Mouse (Mus musculus) induced T-regulatory cell, adult 2 months (primary cell): ENCODE measurements around the gene Oxa1l.

Experiments
- DNase-seq: peaks from one replicate; pipeline ENCODE4 v3.0.0-alpha.2; 2012; ENCODE audit warnings: low read depth

Gene Oxa1l

DNA sequence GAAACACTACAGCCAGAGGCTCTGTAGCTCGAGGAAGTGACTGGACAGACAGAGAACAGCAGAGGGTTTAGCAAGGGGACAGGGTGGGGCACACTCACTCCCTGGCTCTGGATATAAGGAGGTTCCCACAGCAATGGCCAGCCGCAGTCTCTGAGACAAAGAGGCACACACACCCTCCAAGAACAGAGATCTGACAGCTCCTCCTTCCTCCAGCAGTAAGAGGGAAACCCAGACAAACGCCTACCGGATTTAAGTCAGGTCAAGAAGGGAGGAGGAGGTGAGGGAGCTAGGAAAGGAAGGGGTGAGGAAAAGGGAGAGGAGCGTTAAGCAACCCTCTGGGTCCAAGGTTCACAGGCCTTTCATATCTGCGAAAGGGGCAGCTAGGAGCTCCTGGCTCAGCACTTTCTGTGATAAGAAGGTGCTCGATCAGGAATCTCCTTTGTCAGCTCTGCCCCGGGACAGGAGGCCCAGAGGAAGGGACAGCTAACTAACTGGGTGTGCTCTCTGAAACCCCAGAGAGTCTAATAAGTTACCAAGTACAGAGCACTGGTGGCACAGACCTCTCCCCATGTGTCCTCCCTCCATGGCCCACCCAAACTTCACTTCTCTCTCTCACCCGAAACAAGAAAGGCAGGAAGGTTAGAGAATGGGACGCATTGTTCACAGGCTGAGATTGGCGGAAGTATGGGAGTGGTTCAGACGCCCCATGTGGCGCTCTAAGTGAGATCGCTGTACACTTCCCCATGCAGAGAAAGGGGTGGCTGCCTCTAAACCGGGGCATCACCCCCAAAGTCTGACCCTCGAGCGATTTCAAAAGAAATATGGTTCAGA, 49.6 kb downstream of the Oxa1l start:
- no peak for DNase-seq

DNA sequence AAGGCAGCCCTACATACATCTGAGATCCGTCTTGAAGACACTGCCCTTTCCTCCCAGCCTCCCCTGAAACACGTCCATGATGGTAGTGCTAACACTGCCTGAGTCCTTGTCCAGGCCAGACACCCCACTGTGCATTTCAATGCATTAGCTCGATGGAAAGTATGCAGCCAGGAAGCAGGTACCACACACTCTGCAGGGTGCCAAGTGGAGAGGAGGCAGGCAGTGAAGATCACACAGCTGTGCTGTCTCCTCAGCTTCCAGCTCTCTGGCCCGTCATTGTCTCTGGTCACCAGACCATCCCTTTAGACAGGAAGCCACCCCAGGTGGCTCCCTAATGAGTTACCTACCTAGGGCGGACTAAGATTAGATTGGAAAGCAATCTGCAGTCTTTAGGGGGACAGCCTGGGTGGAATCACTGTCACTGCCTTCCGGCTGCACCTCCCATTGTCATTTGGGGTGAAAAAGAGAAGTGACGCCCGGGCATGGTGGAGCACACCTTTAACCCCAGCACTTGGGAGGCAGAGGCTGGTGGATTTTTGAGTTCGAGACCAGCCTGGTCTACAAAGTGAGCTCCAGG, 51.5 kb downstream of the Oxa1l start:
- no peak for DNase-seq

DNA sequence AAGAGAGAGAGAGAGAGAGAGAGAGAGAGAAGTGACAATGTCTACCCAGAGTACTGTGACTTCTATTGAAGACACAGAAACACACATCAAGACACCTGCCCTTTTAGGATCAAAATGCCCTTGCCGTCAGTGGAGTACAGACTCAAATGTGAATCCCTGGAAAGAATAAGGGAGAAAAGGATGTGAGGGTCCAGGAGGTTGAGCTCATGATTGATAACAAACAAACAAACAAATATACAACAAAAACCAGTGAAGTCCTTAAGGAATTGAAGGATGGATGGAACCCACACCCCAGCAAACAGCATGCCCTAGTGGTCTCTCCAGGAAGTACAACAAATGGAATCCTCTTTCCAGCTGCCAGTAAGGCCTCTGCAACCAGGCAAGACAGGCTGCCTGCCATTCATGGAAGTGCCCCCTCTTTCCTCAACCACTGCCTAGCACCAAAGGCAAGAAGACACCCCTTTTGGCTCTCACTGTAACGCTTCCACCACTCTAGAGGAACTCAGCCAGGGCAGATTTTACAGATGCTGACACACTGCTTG, 52.1 kb downstream of the Oxa1l start:
- DNase-seq, result peak; percentile 72

DNA sequence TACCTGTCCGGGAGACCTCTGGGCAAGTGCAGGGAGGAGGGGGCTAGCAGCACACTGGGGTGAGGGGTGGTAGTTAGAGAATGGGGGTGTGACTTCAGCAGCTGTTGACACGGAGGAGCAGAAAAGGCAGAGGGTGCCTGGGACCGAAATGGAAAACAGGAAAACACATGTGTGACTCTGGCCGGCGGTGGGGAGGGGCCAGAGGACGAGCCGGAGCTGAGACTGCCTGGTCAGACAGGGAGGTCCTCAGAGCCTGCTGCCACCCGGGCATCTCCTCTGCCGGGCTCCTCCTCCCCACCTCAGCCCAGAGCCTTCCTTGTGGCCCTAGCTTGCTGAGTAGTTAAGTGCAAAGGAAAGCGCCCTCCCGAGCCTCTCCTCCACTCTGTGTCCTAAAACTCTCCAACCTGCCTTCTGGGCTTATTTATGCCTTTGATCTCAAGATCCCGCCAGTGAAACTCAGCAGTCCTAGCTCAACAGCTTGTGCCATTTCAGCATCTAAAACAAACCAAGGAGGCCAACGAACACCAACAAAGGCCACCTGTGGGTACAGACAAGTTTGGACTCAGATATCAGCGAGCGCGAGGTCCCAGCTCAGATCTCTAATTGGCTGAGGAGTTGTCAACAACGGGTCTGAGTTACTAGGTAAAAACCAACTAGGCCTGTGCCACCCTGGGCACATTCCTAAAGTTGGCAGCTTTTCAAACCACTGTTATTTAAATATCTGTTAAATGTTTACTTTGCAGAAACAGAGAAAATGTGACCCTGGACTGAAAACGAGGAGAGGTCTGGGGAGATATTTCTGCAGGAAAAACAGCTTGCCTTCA, 53.5 kb downstream of the Oxa1l start:
- DNase-seq, result no peak

DNA sequence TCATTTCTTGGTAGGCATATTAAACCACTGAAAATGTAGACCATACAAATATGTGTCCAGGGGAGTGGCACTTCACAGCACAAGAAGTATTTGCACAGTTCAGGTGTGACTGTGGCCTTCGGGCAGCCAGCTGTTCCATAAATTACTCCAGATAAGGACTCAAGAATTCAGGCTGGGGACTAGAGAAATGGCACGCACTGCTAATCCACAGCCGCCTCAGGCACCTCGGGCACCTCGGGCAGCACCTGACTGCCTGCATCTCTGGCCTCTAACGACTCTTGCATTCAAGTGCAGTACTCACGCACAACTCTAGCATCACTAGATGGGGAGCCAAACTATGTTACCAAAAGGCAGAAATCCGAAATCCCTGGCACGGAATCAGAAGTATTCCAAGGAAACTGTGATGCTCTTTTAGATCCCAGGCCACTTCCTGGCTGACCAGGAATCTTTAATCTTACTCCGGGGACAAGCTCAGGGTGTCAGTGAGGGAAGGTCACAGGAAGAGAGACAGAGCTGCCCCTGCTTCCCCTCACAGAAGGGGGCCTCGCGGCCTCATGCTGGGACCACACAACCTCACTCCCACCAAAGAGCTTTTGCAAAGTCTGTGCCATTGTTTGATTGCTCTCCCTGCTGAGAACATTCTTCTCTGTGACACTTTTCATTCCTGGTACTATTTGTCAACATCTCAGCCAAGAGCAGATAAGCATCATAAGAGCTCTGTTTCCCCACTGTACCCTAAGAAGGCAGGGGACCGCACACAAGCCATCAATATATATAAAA, 54.8 kb downstream of the Oxa1l start:
- DNase-seq, result no peak

DNA sequence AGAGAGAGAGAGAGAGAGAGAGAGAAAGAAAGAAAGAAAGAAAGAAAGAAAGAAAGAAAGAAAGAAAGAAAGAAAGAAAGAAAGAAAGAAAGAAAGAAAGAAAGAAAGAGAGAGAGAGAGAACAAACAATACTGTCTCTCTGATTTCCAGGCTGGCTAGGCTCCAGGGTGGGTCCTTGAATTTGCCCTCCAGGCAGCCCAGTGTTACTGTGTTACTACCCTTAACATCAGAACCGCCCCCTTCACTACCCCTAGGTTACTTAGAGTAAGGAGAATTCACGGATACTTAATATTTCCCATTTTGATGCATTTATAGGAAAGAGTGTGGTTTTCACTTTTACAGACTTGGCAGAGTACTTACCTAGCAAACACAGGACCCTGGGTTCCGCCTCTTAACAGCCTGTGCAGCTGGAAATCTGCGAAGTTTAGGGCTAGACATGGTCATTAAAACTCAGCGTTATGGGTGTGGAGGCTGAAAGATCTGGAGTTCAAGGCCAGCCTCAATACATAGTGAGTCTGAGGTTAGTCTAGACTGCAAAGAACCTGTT, 55.7 kb downstream of the Oxa1l start:
- DNase-seq, result no peak

DNA sequence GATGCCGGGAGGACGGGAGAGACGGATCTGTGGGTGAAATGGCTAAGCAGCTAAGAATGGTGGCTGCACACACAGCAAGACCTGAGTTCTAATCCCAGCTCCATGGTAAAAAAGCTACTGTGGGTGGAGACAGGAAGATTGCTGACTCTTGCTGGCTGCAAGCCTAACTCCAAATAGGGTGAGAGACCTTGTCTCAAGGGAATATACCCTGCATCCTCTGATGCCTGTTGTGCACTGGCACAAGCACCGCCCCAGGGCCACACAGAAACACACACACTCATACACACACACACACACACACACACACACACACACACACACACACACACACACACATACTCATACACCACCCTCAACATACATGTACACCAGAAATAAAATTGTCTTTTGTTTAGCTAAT, 56.2 kb downstream of the Oxa1l start:
- DNase-seq, result no peak

DNA sequence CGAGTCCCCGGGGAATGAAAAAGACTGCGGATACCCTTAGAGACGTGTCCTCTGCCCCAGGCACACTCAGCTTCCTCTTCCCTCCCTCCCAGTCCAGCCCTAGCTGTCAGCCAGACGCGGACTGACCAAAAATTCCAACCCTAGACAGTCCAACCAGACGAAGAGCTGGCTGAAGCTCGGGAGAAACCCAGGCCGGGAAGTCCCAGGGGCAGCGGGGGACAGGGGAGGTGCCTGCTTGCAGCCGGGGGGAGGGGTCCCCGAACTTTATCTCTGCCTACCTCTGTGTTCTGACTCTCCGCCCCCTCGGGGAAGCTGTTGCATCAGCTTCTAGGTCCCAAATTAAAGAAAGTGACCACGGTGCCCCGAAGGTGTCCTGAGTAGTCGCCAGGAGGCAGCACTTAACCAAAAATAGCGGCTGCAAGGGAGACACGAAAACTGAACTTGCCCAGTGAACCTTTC, 57.0 kb downstream of the Oxa1l start, which contains the start of gene Slc7a7:
TSS of gene Slc7a7 (minus strand) at position 158 of the 459 bp plus-strand sequence.
- DNase-seq, result no peak
